Comparison of ENCODE assay signal across 7 mouse cellular contexts in the genomic region with DNA sequence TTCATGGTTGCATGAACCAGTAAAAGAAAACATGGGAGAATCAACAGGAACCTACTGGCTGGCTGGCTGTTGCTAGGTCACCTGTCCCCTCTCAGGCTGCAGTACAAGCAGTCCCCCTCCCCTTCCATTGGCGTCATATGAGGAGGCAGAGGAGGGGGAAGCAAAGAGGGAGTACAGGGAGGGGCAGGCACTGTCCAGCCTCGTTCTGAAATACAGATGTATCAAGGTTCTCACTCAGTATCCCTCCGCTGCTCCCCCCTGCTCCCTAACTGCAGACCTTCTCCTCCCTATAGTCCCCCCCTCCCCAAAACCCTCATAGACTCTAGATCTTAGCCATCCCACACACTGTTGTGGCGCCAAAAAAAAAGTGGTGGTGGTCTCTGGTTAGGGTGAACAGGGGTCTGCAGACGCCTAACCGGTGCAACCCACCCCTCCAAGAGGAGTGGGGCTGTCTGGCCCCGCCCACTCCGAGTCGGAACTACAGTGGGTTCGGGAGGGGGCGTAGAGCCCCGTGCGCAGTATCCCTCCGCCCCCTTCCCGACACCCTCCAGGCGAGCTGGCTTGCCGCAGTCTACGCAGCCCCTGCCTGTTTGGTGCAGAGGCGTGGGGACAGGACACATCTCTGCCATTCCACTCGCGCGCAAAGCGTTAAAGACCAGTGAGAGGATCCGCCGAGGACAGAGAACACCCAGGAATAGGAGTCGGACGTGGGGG. TPM values are rescaled to one million over a fixed set of nuclear protein-coding genes. Genes with fewer than 3 reads are reported as not detected.
DNase-seq lines count a peak whose midpoint lies in the region; ATAC-seq and TF ChIP-seq lines count a peak whose summit lies in the region.
"Not testable (repeated sequence)": the region's sequence is repeated elsewhere in the genome, so short reads cannot be mapped to it uniquely, and the experiment has no call there.

No protein-coding gene starts in this region.

- peak; percentile 88 for ATAC-seq in embryonic facial prominence, embryonic 15.5 days (ENCODE audit: insufficient number of reproducible peaks, low FRiP score, low TSS enrichment, low read depth)
- ATAC-seq in heart, embryonic 14.5 days (ENCODE audit: insufficient number of reproducible peaks, insufficient read depth, low FRiP score, low read depth): peak; percentile 86
- ATAC-seq in kidney, embryonic 15.5 days (replicated peaks; ENCODE audit: low FRiP score): peak; percentile 95
- ATAC-seq in limb, embryonic 12.5 days (ENCODE audit: insufficient number of reproducible peaks, insufficient read depth, low FRiP score, low TSS enrichment, low read depth): peak; percentile 91

- peak; percentile 94 for DNase-seq in brain, embryonic 14.5 days (ENCODE audit: low read depth)
- peak; percentile 61 for DNase-seq in midbrain, embryonic 10.5 days (ENCODE audit: low spot score)
- DNase-seq in right cerebral cortex, postnatal 25 days: peak; percentile 61

- 0 out of 2 replicates have a peak, but pooled peaks have one; percentile 9 for TF ChIP-seq POLR2A in brain, embryonic 14.5 days (IDR thresholded peaks at IDR 0.05; ENCODE audit: borderline replicate concordance, extremely low read depth, insufficient read depth, insufficient read length, poor library complexity, severe bottlenecking)

- 0 out of 2 replicates have a peak, but pooled peaks cover 11% of the 10 kb centered on the region for H3K36me3 ChIP-seq in embryonic facial prominence, embryonic 15.5 days
- H3K36me3 ChIP-seq in heart, embryonic 14.5 days (ENCODE audit: control insufficient read depth, insufficient read depth, low read length): peaks cover 19% of the 10 kb centered on the region
- peaks cover 20% of the 10 kb centered on the region for H3K36me3 ChIP-seq in kidney, embryonic 15.5 days
- H3K36me3 ChIP-seq in limb, embryonic 12.5 days: peaks cover 20% of the 10 kb centered on the region
- H3K36me3 ChIP-seq in midbrain, embryonic 10.5 days: peaks cover 21% of the 10 kb centered on the region

- H3K4me1 ChIP-seq in embryonic facial prominence, embryonic 15.5 days; heart, embryonic 14.5 days (ENCODE audit: control insufficient read depth in 2 of 2, insufficient read depth in 2 of 2, low read length in 2 of 2); kidney, embryonic 15.5 days; limb, embryonic 12.5 days (replicated peaks); midbrain, embryonic 10.5 days: not testable (repeated sequence)

- H3K9me3 ChIP-seq in embryonic facial prominence, embryonic 15.5 days (replicated peaks); heart, embryonic 14.5 days (ENCODE audit: control insufficient read depth, low read length); kidney, embryonic 15.5 days (replicated peaks); limb, embryonic 12.5 days; midbrain, embryonic 10.5 days (replicated peaks): not testable (repeated sequence)

- not testable (repeated sequence) for TF ChIP-seq CTCF in brain, embryonic 14.5 days (IDR thresholded peaks at IDR 0.05; ENCODE audit: borderline replicate concordance, extremely low read depth, insufficient read depth, insufficient read length)

- 18% methylated on average over 24 of the region's 27 CpGs for WGBS in embryonic facial prominence, embryonic 15.5 days
- WGBS in heart, embryonic 14.5 days: 17% methylated on average over 24 of the region's 27 CpGs
- WGBS in kidney, embryonic 15.5 days: 28% methylated on average over 26 of the region's 27 CpGs
- 13% methylated on average over 25 of the region's 27 CpGs for WGBS in limb, embryonic 12.5 days
- WGBS in midbrain, embryonic 10.5 days: 14% methylated on average over 23 of the region's 27 CpGs

- not testable (repeated sequence) for H3K27me3 ChIP-seq in embryonic facial prominence, embryonic 15.5 days; heart, embryonic 14.5 days (ENCODE audit: control insufficient read depth, insufficient read depth, low read length); midbrain, embryonic 10.5 days (ENCODE audit: low read depth, poor library complexity, severe bottlenecking)
- H3K27me3 ChIP-seq in kidney, embryonic 15.5 days: 0 out of 2 replicates have a peak, but pooled peaks cover 10% of the 10 kb centered on the region
- H3K27me3 ChIP-seq in limb, embryonic 12.5 days: peaks cover 20% of the 10 kb centered on the region

- peak overlapping the region; percentile 56 for H3K4me3 ChIP-seq in embryonic facial prominence, embryonic 15.5 days (replicated peaks)
- peak overlapping the region; percentile 60 to 71 for H3K4me3 ChIP-seq in heart, embryonic 14.5 days (ENCODE audit: control insufficient read depth in 1 of 2, insufficient read depth in 1 of 2, low read depth in 1 of 2, low read length in 2 of 2)
- H3K4me3 ChIP-seq in kidney, embryonic 15.5 days (replicated peaks): peak overlapping the region; percentile 59
- peak overlapping the region; percentile 57 for H3K4me3 ChIP-seq in limb, embryonic 12.5 days (replicated peaks)
- peak overlapping the region; percentile 65 for H3K4me3 ChIP-seq in midbrain, embryonic 10.5 days

- H3K4me2 ChIP-seq in embryonic facial prominence, embryonic 15.5 days (replicated peaks): peak overlapping the region; percentile 52
- peak overlapping the region; percentile 64 for H3K4me2 ChIP-seq in heart, embryonic 14.5 days (ENCODE audit: low read length)
- peak overlapping the region; percentile 63 for H3K4me2 ChIP-seq in kidney, embryonic 15.5 days
- H3K4me2 ChIP-seq in limb, embryonic 12.5 days: peak overlapping the region; percentile 59

- H3K9ac ChIP-seq in embryonic facial prominence, embryonic 15.5 days: 0 out of 2 replicates have a peak overlapping the region, but pooled peaks have one; percentile 37
- H3K9ac ChIP-seq in heart, embryonic 14.5 days (ENCODE audit: low read length): peak overlapping the region; percentile 73
- H3K9ac ChIP-seq in kidney, embryonic 15.5 days: peak overlapping the region; percentile 47
- H3K9ac ChIP-seq in limb, embryonic 12.5 days (replicated peaks): peak overlapping the region; percentile 61

- 0 out of 2 replicates have a peak overlapping the region, but pooled peaks have one; percentile 22 for H3K27ac ChIP-seq in embryonic facial prominence, embryonic 15.5 days (replicated peaks)
- H3K27ac ChIP-seq in heart, embryonic 14.5 days (replicated peaks in 1 of 2; ENCODE audit: control insufficient read depth in 1 of 2, insufficient read depth in 1 of 2, low read depth in 2 of 2, low read length in 2 of 2): peak overlapping the region in 1 of 2 experiments; percentile 47; a peak in 1 of 4 replicates
- H3K27ac ChIP-seq in kidney, embryonic 15.5 days: peak overlapping the region; percentile 41; the same call in 1 of the 2 replicates
- H3K27ac ChIP-seq in limb, embryonic 12.5 days: 0 out of 2 replicates have a peak overlapping the region, but pooled peaks have one; percentile 47
- peak overlapping the region; percentile 81 for H3K27ac ChIP-seq in midbrain, embryonic 10.5 days (replicated peaks)

RNA-seq across cellular contexts. Expression of gene Bhlhb9, which starts 1.6 kb away (rescaled TPM):
- polyA plus RNA-seq in brain, embryonic 14.5 days (2012; rRNA removed): 51.1 and 59.9 TPM in 2 replicates
- polyA plus RNA-seq in embryonic facial prominence, embryonic 15.5 days (2015; fragmentation: Nextera tagmentation; extraction: Ambion mirVana): 51.8 TPM in 2 replicates
- polyA plus RNA-seq in heart, embryonic 14.5 days (2014; fragmentation: Nextera tagmentation; extraction: Ambion mirVana): 64.4 and 65.9 TPM in 2 replicates
- 54.4 and 56.9 TPM in 2 replicates for polyA plus RNA-seq in kidney, embryonic 15.5 days (2015; fragmentation: Nextera tagmentation; extraction: Ambion mirVana)
- polyA plus RNA-seq in limb, embryonic 12.5 days (2016; fragmentation: Nextera tagmentation; extraction: Ambion mirVana): 70.4 and 74.2 TPM in 2 replicates
- 46.6 and 54.3 TPM in 2 replicates for polyA plus RNA-seq in midbrain, embryonic 10.5 days (2016; fragmentation: Nextera tagmentation; extraction: Ambion mirVana)

RNA-seq across cellular contexts. Expression of gene Gprasp2, which starts 43.1 kb away (rescaled TPM):
- polyA plus RNA-seq in brain, embryonic 14.5 days (2012; rRNA removed): 133 and 134 TPM in 2 replicates
- polyA plus RNA-seq in embryonic facial prominence, embryonic 15.5 days (2015; fragmentation: Nextera tagmentation; extraction: Ambion mirVana): 31.8 and 37.8 TPM in 2 replicates
- 20.7 and 21.5 TPM in 2 replicates for polyA plus RNA-seq in heart, embryonic 14.5 days (2014; fragmentation: Nextera tagmentation; extraction: Ambion mirVana)
- polyA plus RNA-seq in kidney, embryonic 15.5 days (2015; fragmentation: Nextera tagmentation; extraction: Ambion mirVana): 24.9 and 27.6 TPM in 2 replicates
- polyA plus RNA-seq in limb, embryonic 12.5 days (2016; fragmentation: Nextera tagmentation; extraction: Ambion mirVana): 55.2 and 55.9 TPM in 2 replicates
- polyA plus RNA-seq in midbrain, embryonic 10.5 days (2016; fragmentation: Nextera tagmentation; extraction: Ambion mirVana): 25.8 and 42.4 TPM in 2 replicates

RNA-seq across cellular contexts. Expression of gene Armcx5, which starts 53.2 kb away (rescaled TPM):
- polyA plus RNA-seq in brain, embryonic 14.5 days (2012; rRNA removed): 8.2 and 8.5 TPM in 2 replicates
- 10.1 and 12.1 TPM in 2 replicates for polyA plus RNA-seq in embryonic facial prominence, embryonic 15.5 days (2015; fragmentation: Nextera tagmentation; extraction: Ambion mirVana)
- 7.2 and 9.9 TPM in 2 replicates for polyA plus RNA-seq in heart, embryonic 14.5 days (2014; fragmentation: Nextera tagmentation; extraction: Ambion mirVana)
- polyA plus RNA-seq in kidney, embryonic 15.5 days (2015; fragmentation: Nextera tagmentation; extraction: Ambion mirVana): 9.7 and 10.9 TPM in 2 replicates
- 14.5 and 15.6 TPM in 2 replicates for polyA plus RNA-seq in limb, embryonic 12.5 days (2016; fragmentation: Nextera tagmentation; extraction: Ambion mirVana)
- 9.0 and 9.3 TPM in 2 replicates for polyA plus RNA-seq in midbrain, embryonic 10.5 days (2016; fragmentation: Nextera tagmentation; extraction: Ambion mirVana)

RNA-seq across cellular contexts. Expression of gene Gprasp1, which starts 53.2 kb away (rescaled TPM):
- 153 and 194 TPM in 2 replicates for polyA plus RNA-seq in brain, embryonic 14.5 days (2012; rRNA removed)
- polyA plus RNA-seq in embryonic facial prominence, embryonic 15.5 days (2015; fragmentation: Nextera tagmentation; extraction: Ambion mirVana): 47.1 and 47.2 TPM in 2 replicates
- 37.7 and 37.9 TPM in 2 replicates for polyA plus RNA-seq in heart, embryonic 14.5 days (2014; fragmentation: Nextera tagmentation; extraction: Ambion mirVana)
- polyA plus RNA-seq in kidney, embryonic 15.5 days (2015; fragmentation: Nextera tagmentation; extraction: Ambion mirVana): 46.2 and 47.6 TPM in 2 replicates
- 73.2 and 76.7 TPM in 2 replicates for polyA plus RNA-seq in limb, embryonic 12.5 days (2016; fragmentation: Nextera tagmentation; extraction: Ambion mirVana)
- 48.0 and 66.6 TPM in 2 replicates for polyA plus RNA-seq in midbrain, embryonic 10.5 days (2016; fragmentation: Nextera tagmentation; extraction: Ambion mirVana)
